Mouse (Mus musculus) megakaryocyte, embryonic 14.5 days (primary cell): ENCODE results near the gene Chl1.

Source experiments
- FLI1 ChIP-seq: IDR thresholded peaks from 2 replicates; pipeline ENCODE4 v1.6.1; 2012; ENCODE audit warnings: low read length, inconsistent platforms, mixed read lengths
- GATA1 ChIP-seq: IDR thresholded peaks from 3 replicates; pipeline ENCODE4 v1.6.1; 2012; ENCODE audit warnings: mixed read lengths, low read length, inconsistent platforms, borderline replicate concordance

GRCm38 (mm10) chr6:103665206-103665605 lies 154.8 kb downstream of the Chl1 start:
- TF ChIP-seq FLI1 (no peak), GATA1 (no peak)
